Mouse (Mus musculus) kidney, adult 8-10 months (tissue): ENCODE measurements around the gene Wbp1.
A peak's percentile ranks its signal among the peaks of the same experiment; 100 is the strongest.
"Not testable (repeated sequence)": the region's sequence is repeated elsewhere in the genome, so short reads cannot be mapped to it uniquely, and the experiment has no call there.

Source experiments
- DNase-seq, 2 experiments: peaks; one replicate each; pipeline ENCODE4 v3.0.0; 2022

The Wbp1 gene

GRCm38 (mm10) chr6:83120930-83121862 is at the start of gene Wbp1:
TSS of gene Wbp1 (minus strand) at chr6:83121559.
- peak; percentile 97 to 99 for DNase-seq

DNA sequence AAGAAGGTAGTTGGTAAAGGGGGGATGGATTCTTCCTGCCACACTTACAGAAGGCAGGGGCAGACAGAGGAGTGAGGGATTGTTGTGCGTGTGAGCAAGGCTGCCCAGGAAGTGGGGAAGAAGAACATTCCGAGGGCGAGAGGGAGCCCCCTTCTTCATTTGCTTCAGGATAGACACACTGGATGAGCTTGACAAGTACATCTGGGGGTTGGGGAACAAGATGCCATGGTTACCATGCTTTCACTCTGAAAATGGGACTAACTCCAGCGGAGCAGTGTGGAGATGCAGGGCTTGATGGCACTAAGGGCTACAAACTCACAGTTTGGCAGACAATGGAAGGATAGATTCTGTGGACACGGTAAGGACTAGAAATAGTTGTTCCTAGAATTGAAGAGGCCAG is 49.7 kb upstream of the Wbp1 start:
- DNase-seq = no peak

DNA sequence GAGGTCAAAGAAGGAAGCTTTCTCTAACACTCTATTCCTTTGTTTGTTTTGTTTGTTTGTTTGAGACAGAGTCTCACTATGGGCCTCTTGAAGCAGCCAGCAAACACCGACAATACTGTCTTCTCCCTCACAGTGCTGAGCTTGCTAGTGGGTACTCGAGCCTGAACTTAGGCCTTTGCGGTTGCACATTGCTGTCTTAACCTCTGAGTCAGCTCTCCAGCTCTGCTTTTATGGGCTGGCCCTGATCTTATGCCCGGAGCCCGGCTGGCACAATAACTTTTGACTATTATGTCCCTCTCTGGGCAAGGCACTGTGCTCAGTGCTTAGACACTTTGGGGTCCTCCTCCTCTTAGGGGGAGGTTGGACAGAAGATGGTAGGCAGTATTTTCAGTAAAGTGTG is 48.5 kb upstream of the Wbp1 start:
- DNase-seq = peak; percentile 50 to 56

DNA sequence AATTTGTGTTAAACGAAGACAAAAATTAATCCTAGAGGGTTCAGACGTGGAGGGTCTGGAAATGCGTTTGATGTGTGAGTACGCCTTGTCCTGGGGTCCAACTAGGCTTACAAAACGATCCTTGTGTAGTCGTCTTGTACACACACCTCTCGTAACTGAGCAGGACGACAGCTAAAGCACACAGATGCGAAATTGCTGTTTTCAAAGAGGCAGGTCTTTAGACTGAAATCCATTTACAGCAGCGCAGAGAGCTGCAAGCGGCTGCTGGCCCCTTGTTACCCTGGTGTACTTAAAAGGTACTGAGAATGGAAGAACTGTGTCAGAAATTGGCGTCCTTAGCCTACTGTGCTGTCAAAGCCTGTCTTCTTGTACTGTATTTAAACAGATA is 44.9 kb upstream of the Wbp1 start:
- DNase-seq = no peak

- peak; percentile 93 to 95 for DNase-seq
Observed at GRCm38 (mm10) chr6:83165607-83166242, 44.4 kb upstream of the Wbp1 start, which contains the start of gene Dctn1. TSS of gene Dctn1 (plus strand) at chr6:83165920.

DNA sequence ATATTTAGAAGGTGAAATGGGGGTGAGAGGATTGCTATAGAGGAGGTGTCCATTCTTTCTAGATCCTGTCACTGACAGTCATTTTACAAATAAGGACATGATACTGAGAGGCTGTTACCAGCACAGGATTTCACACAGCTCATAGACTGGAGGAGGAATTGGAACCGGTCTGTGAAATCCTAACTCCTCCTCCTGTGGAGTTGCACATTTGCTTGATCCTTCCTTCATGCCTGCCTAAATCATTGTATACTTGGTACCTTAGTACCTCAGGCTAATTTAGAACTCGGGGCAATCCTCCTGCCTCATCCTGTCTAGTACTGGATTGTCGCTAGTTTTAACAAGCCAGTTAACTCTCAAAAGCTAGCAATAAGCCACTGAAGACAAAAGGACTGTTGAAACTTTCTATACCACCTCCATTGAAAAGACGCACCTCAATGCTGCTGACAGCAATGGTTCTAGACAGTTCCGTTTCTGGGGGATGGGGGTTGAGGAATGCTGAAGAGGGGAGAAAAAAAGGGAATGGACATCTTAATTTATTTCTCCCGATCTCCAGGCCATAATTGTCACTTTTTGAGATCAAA is 43.8 kb upstream of the Wbp1 start:
- DNase-seq = no peak

DNA sequence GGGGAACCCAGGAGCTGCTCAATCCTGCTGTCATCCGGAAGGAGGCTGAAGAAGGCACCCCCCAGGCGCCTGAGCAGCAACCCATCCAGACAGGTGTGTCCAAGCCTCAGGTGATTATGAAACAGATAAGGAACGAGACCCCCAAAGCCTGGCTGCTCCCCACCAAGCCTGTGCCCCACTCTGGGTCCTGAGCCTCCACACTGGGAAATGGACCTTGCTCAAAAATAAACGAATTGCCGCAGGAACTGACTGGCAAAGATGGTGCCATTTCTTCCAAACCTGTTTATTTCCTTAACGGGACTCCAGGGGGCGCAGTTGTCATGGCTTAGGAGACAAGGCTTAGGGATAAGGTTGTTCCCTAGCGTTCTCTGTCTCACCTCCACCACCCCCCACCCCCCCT is 41.3 kb upstream of the Wbp1 start:
- peak; percentile 67 to 79 for DNase-seq

DNA sequence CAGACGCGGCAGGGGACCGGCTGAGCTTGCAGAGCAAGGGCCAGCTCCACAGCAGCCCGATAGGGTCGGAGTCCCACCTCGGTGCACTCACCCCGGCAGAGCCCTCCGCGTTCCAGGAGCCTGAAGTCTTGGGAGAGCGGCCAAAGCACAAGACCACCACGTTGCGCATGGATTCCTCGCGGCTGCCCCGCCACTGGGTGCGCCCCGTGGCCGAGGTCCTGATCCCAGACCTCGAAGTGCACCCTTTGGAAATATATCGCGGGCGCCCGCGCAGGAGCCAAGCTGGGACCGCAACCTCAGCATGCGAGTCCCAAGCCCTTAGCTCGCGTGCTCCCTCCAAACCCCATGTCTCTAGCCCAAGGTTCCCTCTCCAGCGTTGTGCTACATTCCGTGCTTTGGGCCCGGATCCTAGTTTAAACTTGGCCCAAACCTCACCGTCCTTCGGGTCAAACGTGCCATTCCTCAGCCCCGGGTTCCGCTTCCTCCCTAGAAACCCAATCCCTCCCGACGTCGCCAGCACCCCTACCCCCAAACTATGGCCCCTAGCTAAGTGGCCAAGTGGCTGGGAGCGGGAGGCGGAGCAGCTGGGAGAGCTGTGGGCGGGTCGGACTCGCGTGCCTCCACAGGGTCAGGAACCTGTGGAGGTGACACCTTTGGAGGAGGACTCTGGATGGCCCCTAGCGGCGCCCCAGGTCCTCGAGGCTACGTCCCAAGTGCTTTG is 40.7 kb upstream of the Wbp1 start:
- peak; percentile 72 to 75 for DNase-seq

DNA sequence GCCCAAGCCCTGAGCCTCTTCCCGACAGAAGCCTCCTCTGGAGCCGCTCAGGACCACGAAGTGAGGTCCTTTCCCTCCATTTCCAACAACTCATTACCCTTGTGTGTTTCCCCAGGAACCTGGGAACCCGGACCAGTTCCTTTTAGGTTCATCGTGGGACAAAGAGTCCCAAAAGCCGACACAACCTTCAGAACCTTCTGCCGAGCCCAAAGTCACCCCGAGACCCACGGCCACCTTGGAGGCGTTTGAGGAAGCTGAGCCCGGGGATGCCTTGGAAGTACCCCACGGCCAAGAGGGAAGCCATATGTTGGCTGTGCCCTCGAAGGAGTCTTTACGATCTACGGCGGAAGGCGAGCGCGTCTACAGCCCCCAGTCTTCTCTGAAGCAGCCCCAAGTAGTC is 40.1 kb upstream of the Wbp1 start:
- no peak for DNase-seq

DNA sequence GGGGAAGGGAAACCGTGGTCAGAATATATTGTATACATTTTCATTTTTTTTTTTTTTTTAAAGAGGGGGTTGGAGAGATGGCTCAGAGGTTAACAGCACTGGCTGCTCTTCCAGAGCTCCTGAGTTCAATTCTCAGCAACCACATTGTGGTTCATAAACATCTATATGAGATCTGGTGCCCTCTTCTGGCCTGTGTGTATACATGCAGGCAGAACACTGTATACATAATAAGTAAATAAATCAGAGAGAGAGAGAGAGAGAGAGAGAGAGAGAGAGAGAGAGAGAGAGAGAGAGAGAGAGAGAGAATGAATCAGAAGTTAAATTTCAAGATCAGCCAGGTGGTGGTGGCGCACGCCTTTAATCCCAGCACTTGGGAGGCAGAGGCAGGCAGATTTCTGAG is 38.1 kb upstream of the Wbp1 start:
- not testable (repeated sequence) for DNase-seq

DNA sequence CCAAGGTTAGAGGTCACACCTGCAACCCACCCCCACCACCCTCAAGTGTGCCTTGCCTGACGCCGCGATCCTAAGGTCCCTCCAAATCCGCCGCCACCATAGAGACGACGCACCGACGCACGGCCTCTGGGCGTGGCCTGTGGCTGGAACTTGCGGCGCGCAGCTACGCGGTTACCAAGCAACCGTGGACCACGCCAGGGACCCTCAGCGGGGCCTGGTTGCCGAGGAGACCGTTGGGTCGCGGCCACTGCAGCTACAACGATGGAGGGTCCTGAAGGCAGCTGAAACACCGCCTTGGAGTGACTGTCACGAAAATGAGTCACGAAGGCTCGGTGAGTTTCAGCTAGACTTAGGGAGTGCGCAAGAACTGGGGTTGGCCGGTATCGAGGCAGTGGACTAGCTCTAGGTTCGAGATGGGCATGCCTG is 34.9 kb upstream of the Wbp1 start, which contains the start of the genes Wdr54 and 1700003E16Rik:
Gene Wdr54, minus strand, starts transcription at position 139 of the 426 bp plus-strand sequence.
Gene 1700003E16Rik, plus strand, starts transcription at position 146 of the 426 bp plus-strand sequence.
- peak in 1 of 2 experiments; percentile 45 for DNase-seq

DNA sequence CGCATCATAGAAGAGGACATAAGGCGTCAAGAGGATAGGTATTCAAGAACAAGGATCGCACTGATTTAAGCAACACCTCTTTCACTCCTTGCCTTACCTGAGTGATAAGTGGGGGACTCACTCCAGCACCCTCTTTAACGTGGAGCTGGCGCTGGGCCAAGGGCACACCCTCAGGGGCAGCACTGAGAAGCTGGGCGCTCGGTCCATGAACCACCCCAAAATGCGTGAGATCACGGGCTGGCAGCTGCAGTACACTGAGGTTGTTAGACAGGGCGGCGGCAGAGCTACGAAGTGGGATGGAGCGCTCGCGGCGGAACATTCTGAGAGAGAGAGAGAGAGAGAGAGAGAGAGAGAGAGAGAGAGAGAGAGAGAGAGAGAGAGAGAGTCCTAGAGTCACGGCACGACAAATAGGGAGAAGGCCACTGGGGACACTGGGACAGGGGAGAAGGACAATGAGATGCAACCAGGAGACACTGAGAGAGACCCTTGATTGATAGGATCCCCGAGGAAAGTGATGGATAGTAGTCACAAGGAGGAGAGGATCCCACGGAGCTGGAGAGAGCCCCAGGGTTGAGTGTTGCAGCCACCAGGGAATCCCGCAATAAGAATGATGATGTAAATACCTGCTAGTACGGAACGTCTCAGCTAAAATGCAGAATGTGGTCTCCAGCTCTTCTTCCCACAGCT is 34.3 kb upstream of the Wbp1 start:
- no peak for DNase-seq

GRCm38 (mm10) chr6:83153485-83153884 is 32.1 kb upstream of the Wbp1 start:
- no peak for DNase-seq

DNA sequence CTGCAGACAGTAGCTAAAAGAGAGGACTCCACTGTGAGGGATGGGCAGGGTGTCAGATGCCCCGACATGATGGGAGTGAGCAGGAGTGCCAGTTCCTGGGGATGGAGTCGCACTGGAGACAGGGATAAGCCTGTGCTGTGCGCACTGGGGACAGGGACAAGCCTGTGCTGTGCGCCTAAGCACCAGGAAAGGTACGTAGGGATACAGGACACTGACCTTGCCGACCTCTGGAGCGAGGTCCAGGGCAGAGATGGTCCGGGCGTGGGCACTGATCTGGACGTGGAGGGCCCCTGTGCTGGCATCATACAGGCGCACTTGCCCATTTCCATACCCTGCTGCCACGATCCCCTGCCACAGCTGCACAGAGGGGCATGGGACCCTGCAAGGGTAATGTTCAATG is 31.7 kb upstream of the Wbp1 start:
- DNase-seq = no peak

DNA sequence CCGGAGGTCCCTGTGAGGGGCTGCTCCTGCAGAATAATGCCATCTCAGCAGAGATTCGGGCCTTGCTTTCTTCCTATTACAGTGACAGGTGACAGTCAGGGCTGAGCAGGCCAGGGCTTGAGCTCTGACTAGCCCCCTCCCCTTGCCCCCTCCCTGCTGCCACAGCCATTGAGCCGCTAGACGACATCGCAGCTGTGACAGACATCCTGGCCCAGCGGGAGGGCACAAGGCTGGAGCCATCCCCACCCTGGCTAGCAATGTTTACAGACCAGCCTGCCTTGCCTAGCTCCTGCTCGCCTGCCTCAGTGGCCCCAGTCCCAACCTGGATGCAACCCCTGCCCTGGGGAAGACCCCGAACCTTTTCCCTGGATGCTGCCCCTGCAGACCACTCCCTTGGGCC is 30.4 kb upstream of the Wbp1 start:
- no peak for DNase-seq

- DNase-seq = no peak
Observed at GRCm38 (mm10) chr6:83147280-83147679, 25.9 kb upstream of the Wbp1 start.

- DNase-seq = no peak
Observed at GRCm38 (mm10) chr6:83145805-83146204, 24.4 kb upstream of the Wbp1 start.

DNA sequence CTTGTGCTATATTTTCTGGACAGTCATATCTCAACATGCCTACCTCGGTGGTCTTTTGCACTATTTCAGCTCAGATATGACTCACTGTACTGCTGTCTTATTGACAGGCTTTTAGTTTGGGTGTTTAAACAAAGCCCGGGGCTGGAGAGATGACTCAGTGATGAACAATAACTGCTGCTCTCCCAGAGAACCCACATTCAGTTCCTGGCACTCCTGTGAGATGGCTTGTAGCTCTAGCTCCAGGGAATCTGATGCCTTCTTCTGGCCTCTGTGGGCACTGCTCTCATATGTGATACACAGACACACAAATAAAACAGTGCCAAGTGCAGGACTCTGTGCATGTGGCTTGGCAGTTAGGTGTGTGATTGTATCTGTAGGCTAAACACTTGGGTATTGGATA is 23.9 kb upstream of the Wbp1 start:
- DNase-seq = no peak

GRCm38 (mm10) chr6:83142886-83143285 is 21.5 kb upstream of the Wbp1 start:
- DNase-seq = no peak

DNA sequence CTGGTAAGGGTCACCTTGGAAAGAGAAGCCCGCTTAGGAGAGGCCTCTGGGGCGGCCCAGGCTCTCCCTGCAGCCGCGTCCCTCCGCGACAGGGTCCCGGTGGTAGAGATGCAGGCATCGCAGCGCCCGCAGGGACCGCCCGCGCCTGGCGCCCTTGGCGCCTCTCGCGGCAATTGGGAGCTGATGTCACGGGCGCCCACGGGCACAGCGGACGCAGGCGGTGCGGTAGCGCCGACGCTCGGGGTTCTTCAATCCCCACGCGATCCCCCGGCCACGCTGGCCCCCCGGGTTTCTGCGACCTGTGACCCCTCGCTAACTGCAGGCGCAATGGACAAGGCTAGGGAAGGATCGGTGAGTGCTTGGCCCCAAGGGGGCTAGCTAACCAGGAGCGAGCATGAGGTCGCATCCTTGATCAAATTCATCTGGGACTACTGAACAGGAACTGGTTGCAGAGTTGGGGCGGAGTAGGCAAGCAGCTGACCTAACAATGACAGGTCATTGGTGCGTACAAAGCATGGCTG is 20.9 kb upstream of the Wbp1 start:
- no peak for DNase-seq

DNA sequence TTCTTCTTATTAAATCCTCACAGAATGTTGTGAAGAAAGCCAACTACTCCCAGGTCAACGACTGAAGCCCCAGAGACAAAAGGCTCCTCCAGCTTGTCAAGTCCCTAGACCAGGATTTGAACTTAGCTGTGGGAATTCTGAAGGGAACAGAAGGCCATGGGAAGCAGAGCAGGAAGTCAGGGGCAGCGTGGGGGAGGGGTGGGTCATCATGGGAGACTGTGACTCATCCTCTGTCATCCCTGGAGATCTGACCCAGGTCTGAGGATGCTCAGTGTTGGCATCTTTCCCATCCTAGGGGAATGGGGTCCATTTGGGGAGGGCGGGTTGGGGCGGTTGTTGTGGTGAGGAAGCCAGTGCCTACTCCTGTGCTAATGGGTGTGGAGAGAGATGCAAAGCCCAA is 20.3 kb upstream of the Wbp1 start:
- no peak for DNase-seq

GRCm38 (mm10) chr6:83140044-83140443 is 18.7 kb upstream of the Wbp1 start:
- no peak for DNase-seq
